Mouse (Mus musculus): ENCODE data around the gene Olfr237-ps1. TPM values are rescaled to one million over a fixed set of nuclear protein-coding genes. Genes with fewer than 3 reads are reported as not detected.

The Olfr237-ps1 gene
- polyA plus RNA-seq, 1 experiment from 2014 or later, result not detected

DNA sequence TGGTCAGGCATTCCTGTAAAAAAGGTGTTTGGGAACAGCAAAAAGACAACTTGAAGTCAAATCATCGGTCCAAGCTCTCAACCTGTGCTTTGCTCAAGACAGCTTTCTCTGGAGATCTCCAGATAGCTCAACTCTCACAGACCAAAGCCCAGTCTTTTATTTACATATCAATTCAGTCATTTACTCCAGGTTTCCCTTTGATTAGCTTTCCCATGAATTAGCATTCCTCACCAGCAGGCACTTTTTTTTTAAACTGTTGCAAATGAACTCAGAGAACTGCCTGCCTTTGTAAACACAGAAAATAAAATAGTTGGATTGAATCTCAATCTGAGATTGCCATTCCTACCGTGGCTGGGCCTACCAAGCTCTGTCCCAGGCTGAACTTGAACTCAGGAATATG is 59.0 kb downstream of the Olfr237-ps1 start:
- no peak for ATAC-seq (ENCODE audit: low FRiP score)
- no peaks in the 10 kb centered on the region for H3K9me3 ChIP-seq (replicated peaks)
- no peaks in the 10 kb centered on the region for H3K36me3 ChIP-seq
- no peak overlapping the region for H3K9ac ChIP-seq (replicated peaks)
- 21% methylated on average over 2 of the region's 2 CpGs for WGBS
- no peak overlapping the region for H3K4me3 ChIP-seq (replicated peaks)
- H3K27ac ChIP-seq (replicated peaks), result no peak overlapping the region
- no peaks in the 10 kb centered on the region for H3K4me1 ChIP-seq
- no peak overlapping the region for H3K4me2 ChIP-seq
- no peaks in the 10 kb centered on the region for H3K27me3 ChIP-seq (replicated peaks)

Other genes starting within 250 kb of the Olfr237-ps1 start
- gene Olfr447, start 237.7 kb upstream of the Olfr237-ps1 start, polyA plus RNA-seq (2015; fragmentation: Nextera tagmentation; extraction: Ambion mirVana), result not detected in 2 replicates
- gene Olfr446, start 225.2 kb upstream of the Olfr237-ps1 start, polyA plus RNA-seq (2015; fragmentation: Nextera tagmentation; extraction: Ambion mirVana), result not detected in 2 replicates
- gene Olfr444, start 197.5 kb upstream of the Olfr237-ps1 start, polyA plus RNA-seq (2015; fragmentation: Nextera tagmentation; extraction: Ambion mirVana), result not detected in 2 replicates
- not detected in 2 replicates for gene Olfr441, start 40.2 kb upstream of the Olfr237-ps1 start, polyA plus RNA-seq (2015; fragmentation: Nextera tagmentation; extraction: Ambion mirVana)
- gene Olfr437, start 16.7 kb downstream of the Olfr237-ps1 start, polyA plus RNA-seq (2015; fragmentation: Nextera tagmentation; extraction: Ambion mirVana), result not detected in 2 replicates
- not detected in 2 replicates for gene Olfr13, start 25.6 kb downstream of the Olfr237-ps1 start, polyA plus RNA-seq (2015; fragmentation: Nextera tagmentation; extraction: Ambion mirVana)
- gene Olfr435, start 50.6 kb downstream of the Olfr237-ps1 start, polyA plus RNA-seq (2015; fragmentation: Nextera tagmentation; extraction: Ambion mirVana), result not detected in 2 replicates
- not detected in 2 replicates for gene Olfr434, start 66.5 kb downstream of the Olfr237-ps1 start, polyA plus RNA-seq (2015; fragmentation: Nextera tagmentation; extraction: Ambion mirVana)
- not detected in 2 replicates for gene Olfr47, start 85.0 kb downstream of the Olfr237-ps1 start, polyA plus RNA-seq (2015; fragmentation: Nextera tagmentation; extraction: Ambion mirVana)
- gene Arhgef5, start 119.0 kb downstream of the Olfr237-ps1 start, polyA plus RNA-seq (2015; fragmentation: Nextera tagmentation; extraction: Ambion mirVana), result 1.9 and 4.5 TPM in 2 replicates
- gene Nobox, start 163.0 kb downstream of the Olfr237-ps1 start, polyA plus RNA-seq (2015; fragmentation: Nextera tagmentation; extraction: Ambion mirVana), result 0.14 TPM in 1 of 2 replicates, not detected in the other

Data from neural tube, embryonic 15.5 days (tissue).